Mouse (Mus musculus) urinary bladder, adult 18-20 months (tissue): ENCODE results near the gene Lrrc9.

Experiments
- DNase-seq, 2 experiments: peaks; one replicate each; pipeline ENCODE4 v3.0.0; 2022; ENCODE audit warnings: low spot score in 2 of 2, mixed read lengths in 2 of 2

Gene Lrrc9

DNA sequence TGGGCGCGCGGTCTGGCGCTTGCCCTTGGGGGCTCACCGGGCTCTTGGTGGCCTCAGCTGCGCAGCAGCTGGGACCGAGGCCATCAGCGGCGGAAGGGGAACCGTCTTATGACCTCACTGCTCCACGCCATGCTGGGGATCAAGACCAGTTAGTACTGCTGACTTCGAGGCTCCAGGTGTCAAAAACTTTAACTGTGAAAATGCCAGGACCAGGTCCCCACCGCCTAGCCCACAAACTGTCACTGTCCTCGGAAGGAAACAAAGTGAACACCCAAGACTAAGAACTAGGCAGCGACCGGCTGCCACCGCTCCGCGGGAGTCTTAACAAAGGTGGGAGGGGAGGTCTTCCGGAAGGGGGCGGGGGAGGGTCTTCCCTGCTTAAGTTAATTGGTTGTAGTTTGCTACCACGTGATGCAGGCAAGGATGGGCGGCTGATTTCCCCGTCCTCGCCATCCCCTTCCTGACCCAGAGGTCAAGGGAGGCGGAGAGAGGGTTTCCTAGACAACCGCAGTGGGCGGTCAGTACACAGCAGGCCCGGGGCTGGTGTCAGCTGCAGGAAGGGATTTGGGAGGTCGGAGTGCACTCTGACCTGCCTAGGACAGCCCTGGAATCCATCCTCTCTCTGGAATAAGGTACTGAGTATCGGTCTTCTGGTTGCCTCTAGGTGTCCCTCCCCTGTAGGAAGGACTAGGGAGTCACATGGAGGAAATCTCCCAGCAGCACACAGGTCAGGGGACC lies at the start of gene Lrrc9:
Gene Lrrc9, plus strand, starts transcription at position 28 of the 738 bp plus-strand sequence.
- DNase-seq: no peak

DNA sequence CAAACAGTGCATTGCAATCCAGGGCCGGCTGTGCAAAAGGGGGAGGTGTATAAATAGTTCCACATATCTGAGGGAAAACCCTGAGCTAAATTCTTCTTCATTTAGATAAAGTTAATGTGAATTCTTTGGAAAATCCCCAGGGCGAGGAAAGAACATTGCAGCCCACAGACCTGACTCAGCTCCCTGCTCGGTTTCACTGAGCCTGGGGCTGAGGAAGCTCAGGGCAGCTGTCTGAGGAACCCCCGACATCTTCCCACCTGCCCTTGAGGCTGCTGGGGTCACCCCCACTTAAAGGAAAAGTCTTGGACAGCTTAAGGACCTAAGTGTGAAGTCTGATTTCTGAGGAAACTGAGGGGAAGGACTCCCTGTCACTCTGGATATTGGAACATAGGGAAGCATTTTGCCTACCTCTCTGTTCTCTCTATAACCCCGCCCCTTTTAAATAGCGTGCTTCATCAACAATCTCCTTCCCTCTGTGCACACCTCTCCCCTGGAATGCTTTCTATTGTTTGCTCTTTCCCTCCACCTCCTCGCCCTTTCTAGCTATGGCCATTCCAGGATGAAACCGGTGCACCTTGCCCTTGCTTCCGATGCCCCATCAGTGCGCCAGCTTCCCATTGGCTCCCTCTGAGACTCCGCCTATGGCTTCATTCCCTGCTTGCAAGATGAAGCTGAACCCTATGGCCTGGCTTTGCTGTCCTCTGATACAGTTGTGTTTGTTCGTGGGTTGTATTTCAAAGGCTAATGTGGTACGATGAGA lies 48.4 kb upstream of the Lrrc9 start:
- no peak for DNase-seq

DNA sequence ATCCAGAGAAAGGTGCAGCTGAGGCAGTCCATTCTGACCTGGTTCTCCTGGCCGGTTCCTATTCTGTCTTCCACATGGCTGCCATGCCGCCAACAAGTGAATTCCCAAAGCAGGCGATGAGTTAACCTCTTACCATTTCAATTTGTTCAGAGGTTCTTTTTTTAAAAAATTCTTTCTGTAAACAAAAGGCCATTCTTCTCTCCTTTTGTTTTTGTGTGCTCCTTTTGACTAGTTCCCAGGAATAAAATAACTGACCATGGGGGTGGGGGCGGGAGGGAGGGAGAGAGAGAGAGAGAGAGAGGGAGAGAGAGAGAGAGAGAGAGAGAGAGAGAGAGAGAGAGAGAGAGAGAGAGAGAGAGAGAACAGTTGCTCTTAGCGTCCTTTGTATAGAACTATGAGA lies 36.6 kb upstream of the Lrrc9 start:
- DNase-seq: no peak

DNA sequence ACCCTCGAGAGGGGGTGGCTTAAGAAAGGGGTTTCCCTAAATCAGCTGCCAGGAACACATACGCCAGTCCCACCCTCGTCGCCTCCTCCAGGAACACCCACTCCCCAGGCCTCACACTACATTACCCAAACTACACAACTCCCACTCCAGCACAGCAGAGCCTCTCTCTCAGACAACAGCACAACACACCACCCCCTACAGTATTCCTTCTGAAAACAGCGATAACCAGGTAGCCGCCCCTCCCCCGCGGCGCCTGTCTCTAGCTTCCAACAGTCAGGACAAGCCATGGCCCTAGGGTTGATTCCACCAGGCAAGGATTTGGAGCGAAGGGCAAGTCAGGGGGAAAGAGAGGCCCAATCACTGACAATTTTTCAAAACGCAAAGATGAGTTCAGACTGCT lies 34.5 kb upstream of the Lrrc9 start:
- DNase-seq: no peak

DNA sequence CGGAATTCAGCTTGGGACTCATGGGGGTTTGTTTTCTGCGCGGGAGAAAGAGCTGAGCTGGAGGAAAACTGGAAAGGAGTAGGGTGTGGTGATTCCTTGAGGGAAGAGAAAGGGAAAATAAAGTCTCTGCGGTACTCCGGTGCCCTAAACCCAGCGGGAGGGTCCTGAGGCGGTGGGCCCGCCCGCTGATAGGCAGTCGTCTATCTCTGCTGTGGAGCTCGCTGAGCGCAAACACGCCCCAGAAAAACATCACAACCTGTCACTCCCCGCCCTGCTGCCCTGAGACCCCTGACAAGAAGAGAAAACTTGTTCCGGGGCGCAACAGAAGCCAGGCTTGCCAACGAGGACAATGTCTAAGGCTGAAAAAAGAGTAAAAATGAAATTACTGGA lies 34.0 kb upstream of the Lrrc9 start:
- no peak for DNase-seq

DNA sequence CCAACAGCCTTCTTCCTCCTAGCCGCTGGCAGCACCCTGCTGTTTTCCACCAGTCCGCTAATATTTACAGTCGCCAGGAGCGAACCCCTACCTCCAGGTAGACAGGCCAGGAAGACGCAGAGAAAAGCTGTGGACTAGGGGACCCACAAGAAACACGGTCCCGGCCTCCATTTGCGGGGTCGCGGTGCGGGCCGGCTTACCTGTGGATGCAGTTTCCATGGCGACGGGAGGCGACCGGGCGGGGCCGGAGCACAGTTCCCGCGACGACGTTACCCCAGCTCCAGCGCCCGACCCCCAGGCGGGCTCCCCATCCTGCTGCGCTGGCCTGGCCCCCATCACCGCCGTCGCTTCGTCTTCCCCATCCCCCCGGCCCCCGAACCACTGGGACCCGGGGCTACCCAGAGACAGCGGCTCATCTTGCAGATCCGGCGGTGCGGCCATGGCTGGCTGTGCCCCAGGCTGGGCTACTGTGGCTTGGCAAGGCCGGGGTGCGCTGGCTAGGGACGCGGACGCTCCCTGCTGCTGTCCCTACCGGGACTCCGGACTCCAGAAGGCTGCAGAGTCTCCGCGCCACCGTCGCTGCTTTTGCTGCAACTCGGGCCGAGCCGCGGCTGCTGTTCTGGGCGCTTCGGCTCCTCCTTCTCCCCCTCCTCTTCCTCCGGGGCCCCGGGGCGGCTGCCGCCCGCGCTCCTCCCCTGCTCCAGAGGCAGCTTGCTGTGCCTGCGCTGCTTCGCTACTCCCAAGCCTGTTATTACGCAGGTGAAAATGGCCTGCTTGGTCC lies 33.4 kb upstream of the Lrrc9 start:
- peak; percentile 20 to 28 for DNase-seq

DNA sequence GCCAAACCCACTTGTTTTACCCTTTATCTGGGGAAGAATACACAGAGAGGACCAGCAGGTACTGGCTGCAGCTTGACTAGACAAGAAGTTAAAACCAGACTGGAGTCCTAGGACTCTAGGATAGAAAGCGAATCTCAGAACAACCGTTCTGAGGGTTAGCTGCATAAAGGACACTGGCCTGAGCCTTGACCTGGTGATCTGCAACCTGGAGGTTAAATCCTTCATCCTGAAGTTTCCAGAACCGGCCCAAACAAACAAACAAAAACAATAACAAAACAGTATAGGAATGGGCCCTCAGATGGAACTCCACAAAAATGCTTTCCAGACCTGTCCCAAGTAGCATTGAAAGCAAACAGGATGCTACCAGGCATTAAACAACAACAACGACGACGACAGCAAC lies 32.7 kb upstream of the Lrrc9 start, which contains the start of gene Rtn1:
Gene Rtn1, minus strand, starts transcription at position 101 of the 400 bp plus-strand sequence.
- DNase-seq: no peak

DNA sequence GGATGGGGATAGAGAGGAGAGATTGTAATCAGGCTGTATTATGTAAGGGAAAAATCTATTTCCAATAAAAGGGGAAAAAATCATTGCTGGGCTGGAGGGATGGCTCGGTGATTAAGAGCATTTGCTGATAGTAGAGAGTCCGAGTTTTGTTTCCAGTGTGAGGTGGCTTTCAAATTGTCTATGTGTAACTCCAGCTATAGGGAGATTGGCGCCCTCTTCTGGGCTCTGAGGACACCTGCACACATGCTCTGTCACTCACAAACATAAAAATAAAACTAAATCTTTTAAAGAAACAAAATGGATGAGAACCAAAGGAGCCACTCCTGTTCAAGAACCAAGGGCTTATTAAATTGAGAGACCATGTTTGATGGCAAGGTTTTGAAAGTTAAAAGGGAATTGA lies 23.9 kb upstream of the Lrrc9 start:
- no peak for DNase-seq

DNA sequence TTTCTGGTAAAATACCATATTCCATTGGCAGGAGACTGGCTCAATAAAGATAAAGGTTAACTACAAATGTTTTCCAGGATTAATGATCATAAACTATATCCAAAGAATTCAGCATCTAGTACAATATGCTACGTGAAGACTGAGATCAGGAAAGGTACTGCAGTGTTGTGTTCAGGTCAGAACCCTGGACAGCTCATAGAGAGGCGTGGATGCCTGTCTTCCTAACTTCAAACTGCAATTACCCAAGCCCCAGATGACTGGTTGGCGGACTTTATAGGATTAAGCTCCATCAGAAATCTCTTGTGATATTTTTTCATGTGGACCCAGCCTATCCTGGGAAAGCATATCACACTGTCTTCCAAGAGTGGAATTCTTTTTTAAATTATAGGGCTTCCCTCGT lies 19.0 kb upstream of the Lrrc9 start:
- DNase-seq: no peak

DNA sequence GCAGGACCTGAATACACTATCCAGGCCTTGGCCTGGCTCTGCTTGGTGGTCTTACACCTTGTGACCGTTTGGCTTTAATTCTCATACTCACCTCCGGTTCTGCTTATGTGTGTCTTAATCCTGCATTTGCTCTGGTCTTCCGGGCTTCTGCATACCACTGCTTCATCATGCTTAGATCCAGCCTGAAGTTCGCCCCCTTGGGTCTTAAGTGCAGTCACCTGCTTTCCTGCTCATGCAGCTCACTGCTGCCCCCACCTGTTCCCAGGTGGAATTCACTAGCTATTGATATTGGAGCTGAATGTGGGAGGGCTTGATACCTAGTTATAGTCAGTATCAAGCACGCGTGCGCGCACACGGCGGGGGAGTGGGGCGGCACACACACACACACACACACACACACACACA lies 13.9 kb upstream of the Lrrc9 start:
- DNase-seq: peak; percentile 42 to 53

DNA sequence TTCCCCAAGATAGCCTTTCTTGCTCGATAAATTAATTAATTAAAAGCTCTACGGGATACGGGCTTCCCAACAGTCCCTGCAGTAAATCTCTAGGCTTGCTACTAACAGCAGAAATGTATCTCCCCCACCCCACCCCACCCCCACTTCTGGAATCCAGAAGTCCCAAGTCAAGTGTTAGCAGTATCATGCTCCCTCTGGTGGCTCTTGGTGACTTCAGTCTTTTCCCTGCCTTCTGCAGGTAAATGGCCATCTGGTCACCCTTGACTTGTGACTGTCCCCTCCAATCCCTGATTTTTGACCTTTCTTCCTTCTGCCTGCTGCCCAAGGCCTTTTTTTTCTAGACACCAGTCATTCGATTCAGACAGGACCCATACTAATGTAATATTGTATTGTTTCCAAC lies 9.5 kb upstream of the Lrrc9 start:
- no peak for DNase-seq

DNA sequence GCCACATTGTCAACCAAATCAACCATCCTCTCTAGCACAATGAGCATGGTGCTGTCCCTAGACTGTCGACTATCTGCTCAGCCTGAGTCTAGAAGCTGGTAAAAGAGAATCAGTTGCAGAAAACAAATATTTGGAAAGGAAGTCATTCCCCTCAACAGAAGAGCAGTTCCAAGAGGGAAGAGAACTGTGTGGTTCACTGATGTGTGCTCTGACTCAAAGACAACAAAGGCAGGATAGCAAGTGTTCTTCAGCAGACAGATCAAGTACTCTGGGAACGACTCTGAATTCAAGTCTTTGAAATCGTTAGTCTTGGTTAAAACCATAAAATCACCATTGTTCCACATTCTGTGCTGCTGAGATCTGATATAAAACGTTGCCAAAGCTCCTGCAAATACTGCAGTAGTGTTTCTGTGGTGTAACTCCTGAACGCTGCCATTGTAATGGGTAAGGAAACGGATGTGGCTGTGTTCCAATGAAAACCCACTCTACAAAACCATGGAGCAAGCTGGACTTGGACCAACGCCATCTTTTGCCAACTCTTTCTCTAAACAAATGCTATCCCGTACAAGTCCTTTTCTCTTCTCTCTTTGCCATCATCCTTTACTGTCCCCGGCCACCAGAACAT lies 8.3 kb upstream of the Lrrc9 start:
- no peak for DNase-seq

DNA sequence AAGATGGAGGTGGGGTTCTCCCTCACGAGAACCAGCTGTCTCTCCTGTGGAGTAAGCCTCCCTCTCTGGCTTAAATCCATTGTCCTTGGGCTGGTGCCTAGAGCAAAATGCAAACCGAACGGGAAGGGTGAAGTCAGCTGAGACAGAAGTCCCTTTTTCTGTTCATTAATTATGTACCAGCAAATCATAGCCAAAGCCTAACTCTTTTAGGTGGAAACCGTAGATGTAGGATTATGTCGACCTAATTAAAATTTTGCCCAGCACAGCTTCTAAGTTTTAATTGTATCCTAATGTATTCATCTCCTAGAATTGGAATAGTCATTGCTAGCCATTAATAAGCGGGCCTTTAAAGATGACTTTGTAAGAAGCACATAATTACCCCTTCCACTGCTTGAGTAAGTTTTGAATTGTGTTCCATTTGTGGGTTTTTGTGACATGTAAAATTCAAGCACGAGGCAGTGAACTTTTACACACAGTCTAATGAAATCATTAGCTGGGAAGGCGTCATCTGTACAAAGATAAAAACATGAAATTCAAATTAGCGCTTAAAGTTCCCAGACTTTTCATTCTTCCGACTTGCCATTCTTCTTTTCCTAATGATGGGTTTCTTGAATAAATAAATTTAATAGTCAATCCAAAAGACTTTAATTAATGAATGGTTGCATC lies 3.9 kb upstream of the Lrrc9 start:
- no peak for DNase-seq

DNA sequence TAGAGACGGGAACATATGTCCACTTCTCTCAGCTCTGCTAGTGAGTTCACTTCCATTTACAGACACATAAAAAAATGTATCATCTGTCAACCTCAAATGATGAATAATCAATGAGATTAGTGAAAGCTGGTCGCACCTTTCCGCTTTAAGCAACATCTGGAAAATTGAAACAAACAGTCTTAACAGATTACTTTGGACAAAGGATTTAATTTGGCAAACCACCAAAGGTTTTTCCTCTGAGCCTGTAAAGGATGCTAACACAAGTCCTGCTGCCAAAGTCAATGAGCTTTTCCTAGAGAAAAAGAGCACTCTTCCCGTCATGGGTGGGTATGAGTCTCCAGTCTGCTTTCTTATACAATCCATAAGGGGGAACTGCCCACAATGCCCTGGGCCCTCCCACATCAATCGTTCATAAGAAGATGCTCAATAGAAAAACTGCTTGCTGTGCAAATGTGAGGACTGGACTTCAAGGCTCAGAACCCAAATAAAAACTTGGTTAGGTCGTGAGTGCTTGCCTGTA lies 2.6 kb upstream of the Lrrc9 start:
- no peak for DNase-seq

DNA sequence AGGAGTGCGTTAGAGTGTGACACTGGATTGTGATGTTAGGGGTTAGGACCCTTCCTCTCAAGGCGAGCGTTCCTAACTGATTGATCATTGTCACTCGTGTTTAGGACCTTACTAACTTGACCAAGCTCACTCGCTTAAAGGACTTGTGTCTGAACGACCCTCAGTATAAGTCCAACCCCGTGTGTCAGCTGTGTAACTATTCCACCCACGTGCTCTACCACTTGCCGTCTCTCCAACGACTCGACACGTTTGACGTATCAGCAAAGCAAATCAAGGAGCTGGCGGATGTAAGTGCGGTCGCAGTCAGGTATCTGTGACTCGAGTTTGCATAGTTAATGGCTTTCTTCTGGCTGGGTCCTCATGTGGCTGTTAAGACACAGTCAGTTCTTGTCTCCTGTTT lies 12.3 kb downstream of the Lrrc9 start:
- DNase-seq: no peak

DNA sequence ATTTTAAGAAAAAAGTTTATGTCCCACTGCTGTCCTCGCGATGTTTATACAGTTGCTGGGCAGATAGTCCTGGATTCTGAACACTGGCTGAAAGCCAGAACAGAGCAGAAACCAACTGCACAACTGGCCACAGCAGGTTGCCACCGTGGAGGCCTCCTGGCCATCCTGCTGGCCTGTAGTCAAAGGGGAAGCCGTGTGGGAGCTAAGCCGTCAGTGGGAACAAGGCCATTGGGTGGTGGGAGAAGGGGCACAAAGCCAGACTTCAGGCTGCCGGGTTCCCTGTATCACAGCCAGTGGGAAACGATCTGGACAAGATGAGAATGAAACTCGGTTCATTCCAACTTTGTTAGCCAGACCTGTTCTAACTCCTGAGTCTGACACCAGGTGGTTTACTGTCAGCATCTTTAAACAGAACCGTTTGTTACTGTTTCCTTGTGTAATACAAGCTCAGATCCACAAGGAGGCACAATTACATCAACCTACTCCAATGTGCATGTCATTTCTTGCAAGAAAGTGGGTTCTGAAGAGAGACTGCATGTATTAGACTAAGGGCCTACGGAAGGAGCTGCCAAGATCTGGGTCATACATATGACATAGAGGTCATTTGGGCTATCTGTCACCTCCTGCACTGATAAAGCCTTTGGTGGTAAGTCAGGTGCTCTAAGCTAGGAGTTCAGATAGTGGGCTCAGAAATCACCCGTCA lies 19.7 kb downstream of the Lrrc9 start:
- DNase-seq: no peak

DNA sequence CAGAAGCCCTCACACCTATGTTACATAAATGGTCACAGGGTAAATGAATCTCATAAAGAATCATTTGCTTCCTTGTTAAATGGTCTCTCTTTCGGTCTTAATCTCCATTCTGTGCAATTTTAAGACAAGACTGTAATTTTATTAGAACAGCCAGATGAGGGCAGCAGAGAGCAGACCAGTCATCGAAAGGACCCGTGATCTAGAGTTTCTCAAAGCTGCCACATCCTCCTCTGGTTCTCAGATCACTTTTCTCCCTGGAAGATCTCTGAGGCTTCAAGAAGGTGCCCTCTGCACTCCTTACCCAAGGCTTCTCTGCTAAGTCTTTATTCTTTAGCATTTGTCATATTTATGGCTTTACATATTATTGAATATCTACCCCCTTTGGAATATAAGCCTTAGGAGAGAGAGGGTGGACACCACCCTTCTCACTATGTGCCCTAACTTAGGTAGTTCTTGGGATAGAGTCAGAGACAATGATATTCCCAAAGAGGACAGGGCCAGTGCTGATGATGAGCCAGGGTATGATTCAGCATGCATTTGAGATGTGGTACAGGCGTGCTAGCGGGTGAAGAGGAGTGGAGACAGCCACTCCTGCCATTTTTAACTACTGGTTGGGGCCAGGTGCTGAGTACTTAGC lies 20.3 kb downstream of the Lrrc9 start:
- peak in 1 of 2 experiments; percentile 7 for DNase-seq

DNA sequence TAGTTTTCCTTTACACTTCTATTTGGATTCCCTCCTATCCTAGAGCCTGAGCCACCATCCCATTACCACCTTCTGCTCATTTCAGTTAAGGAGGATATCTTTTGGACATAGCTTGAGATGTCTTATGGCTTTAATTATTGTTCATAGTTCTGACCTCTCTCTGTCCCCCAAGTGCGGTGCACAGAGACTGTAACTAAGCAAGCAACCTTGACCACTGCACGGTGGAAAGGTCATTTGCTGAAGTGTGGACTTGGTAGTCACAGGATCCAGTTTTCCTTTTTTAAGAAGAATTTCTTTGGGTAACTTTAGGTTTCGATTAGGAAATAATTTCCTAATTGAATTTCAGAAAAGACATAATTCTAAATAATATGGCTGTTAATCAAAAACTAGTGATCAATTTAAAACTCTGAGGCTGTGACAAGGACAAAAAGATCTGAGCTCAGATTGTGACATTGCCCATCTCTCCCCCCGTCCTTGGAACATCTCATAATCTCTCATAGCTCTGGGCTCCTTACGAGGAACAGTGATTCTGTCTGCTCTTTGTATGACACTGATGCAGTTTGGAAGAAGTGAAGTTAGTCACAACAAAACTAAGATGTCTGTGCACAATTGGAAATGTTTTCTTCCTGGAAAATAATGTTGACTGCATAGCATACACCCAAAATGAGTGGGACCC lies 24.3 kb downstream of the Lrrc9 start:
- DNase-seq: no peak

DNA sequence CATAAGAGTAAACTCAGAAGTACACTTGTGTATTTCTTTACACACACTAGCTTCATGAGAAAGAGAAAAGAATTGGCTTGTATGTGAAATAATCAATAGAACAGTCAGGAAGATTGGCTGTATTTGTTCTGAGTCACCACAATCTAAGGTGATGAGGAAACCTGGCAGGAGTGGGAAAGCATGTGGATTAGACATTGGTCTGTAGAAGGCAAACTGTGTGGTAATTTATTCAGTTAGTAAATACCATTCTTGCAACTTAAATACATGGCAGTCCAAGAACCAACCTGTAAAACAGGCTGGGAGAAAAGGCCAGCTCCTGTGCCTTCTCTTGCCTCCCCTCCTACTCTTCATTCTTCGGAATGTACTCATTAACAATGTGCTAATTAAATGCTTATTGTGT lies 25.6 kb downstream of the Lrrc9 start:
- DNase-seq: no peak

DNA sequence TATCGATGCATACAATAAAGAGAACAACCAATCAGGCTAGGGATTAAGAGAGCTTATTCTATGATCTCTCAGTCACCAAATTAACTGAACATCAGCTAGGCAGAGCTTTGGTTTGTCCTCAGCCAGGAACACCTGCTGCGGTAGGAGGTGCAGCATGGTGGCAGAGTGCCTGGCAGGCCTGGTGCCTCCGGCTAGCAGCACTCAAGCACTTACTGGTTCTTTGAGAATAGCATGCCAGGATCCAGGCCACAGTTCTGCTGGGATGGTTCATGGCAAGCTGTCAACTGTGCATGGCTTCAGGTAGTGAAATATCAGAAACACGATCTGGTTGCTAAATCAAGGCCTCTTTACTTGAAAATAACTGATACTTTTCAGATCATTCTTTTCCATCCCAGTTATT lies 26.1 kb downstream of the Lrrc9 start:
- DNase-seq: no peak
